Mouse (Mus musculus) brown adipose tissue, adult 24 weeks (tissue): ENCODE measurements around the gene Nemp2. TPM values are rescaled to one million over a fixed set of nuclear protein-coding genes. Genes with fewer than 3 reads are reported as not detected.
"Not testable (repeated sequence)": the region's sequence is repeated elsewhere in the genome, so short reads cannot be mapped to it uniquely, and the experiment has no call there.

Experiments
- H3K27ac ChIP-seq: fragments of 200-500 bp; replicated peaks from 2 replicates; pipeline ENCODE4 v1.5.1; 2012; ENCODE audit warnings: low read depth, mild to moderate bottlenecking, low read length
- H3K4me1 ChIP-seq: fragments of 200-500 bp; 2 replicates; pipeline ENCODE4 v1.6.1; 2012; ENCODE audit warnings: low read length, mixed read lengths; ENCODE audit not compliant: control insufficient read depth, insufficient read depth, insufficient read length
- H3K4me3 ChIP-seq: fragments of 200-500 bp; 2 replicates; pipeline ENCODE4 v1.5.1; 2012; ENCODE audit warnings: low read depth, mild to moderate bottlenecking, low read length, moderate library complexity; ENCODE audit not compliant: insufficient read depth
- polyA plus RNA-seq: library from polyadenylated mRNA; stranded (reverse); fragments of >200 nt; gene quantifications from 2 replicates; pipeline ENCODE4 v1.2.4, GENCODE M21; 2012; ENCODE audit not compliant: missing spikeins, insufficient read depth, insufficient read length

Gene Nemp2
- polyA plus RNA-seq, 1 experiment = 0.44 TPM

DNA sequence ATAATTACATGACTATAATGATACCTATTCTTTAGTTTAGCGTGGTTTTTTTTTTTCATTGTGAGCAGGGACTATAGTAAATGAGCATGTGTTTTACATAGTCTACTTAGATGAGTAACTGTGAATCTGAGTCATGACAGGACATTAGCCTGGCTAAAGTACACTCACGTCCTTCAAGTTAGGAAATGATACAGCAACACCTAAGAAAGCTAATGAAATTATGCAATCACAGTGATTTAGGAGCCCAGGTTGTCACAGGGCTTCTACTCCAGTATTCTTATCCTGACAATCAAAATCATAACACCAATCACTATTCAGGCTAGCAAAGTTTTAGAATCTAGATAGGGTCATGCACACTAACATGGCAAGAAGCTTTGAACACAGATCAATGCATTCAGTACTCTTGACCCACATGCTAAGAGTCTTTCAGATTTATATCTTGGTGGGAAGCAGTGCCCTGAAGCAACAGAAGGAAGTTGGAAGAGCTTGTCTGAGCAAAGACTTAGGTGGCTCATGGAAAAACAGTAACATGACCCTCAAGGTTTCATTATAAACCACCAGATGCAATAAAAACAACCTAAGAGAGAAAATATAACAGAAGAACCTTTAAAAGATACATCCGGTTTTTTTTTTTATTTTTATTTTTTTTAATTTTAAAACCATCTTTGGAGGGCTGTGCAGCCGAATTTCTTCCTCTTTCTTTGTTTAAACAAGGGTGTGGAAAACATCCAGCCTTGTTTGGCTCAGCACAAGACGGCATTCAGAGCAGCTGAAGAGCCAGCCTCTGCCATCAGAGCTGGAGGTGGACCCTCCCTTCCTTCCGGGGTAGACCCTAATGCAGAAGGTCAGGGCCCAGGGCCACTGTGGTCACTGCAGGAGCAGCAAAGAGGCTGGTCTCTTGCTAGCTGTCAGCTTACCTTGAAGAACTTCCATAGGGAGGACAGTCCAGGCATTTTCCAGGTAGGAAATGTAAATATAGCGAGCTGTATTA, 45.4 kb downstream of the Nemp2 start:
- Histone ChIP-seq H3K27ac (0 out of 2 replicates have a peak overlapping the region, but pooled peaks have one; percentile 42), H3K4me1 (peaks cover 3% of the 10 kb centered on the region; the same call in 1 of the 2 replicates), H3K4me3 (no peak overlapping the region)

DNA sequence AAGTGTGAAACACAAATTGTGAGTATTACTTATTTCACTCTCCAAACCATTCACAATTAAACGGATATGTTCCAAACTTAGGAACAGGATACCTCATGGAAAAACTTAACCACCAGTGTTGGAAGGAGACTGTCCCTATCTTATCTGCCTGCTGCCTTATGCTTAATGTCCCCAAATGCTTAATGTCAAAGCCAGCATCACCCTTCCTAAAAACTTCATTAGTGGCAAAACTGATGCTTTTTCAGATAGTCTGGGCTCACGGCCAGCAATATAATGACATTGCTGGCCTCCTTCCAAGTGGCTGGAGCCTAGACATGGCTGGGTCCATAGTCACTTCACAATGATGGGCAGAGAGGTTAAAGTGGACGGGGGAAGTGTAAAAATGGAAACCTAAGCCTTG, 46.1 kb downstream of the Nemp2 start:
- H3K27ac ChIP-seq = no peak overlapping the region
- peaks cover 3% of the 10 kb centered on the region; the same call in 1 of the 2 replicates for H3K4me1 ChIP-seq
- no peak overlapping the region for H3K4me3 ChIP-seq

DNA sequence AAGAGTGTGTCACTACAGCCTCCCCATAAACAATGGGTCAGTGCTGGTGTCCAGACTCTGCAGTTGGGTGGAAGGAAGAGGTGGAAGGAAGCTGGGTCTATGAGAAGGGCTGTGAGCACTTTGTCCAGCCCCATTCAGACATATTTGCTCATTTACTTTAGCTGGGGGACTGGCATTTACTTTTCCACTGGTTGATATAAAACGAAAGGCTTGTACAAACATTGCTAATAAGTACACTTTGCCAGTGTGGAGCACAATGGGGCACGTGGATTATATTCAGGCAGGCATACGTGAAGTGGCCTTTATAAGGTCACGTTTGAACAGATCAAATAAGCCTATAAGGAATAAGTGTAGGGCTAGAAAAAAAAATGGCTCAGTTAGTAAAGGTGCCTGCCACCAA, 53.0 kb downstream of the Nemp2 start:
- Histone ChIP-seq H3K27ac (no peak overlapping the region), H3K4me3 (no peak overlapping the region), H3K4me1 (peaks cover 3% of the 10 kb centered on the region; the same call in 1 of the 2 replicates)

DNA sequence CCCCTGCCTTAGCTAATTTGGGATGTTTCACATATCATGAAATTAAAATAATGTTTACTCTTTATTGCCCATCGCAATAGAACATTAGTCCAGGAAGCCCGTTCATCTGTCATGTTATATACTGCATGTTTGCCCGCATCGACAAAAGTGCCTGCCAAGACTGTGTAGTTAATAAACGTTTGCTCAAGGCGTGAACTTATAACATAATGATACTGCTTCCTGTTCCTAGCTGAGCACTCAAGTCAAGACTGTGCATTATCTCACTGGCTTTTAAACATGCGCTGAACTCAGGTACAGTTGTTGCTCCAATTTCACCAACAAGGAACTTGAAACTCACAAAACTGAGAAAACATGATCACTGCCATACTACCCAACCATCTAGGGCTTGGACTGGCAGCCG, 57.1 kb downstream of the Nemp2 start:
- Histone ChIP-seq H3K4me3 (no peak overlapping the region), H3K4me1 (peaks cover 3% of the 10 kb centered on the region; the same call in 1 of the 2 replicates), H3K27ac (no peak overlapping the region)

DNA sequence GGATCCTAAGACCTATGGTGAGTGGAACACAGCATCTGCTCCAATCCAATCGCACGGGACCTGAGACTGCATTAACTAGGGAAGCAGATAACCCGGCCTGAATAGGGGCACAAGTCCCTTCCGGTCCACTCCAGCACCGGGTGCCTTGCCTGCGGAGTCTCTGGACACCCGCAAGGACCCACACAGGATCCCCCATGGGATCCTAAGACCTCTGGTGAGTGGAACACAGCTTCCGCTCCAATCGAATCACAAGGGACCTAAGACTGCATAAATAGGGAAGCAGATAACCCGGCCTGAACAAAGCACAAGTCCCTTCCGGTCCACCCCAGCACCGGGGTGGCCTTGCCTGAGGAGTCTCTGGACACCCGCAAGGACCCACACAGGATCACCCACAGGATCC, 64.0 kb downstream of the Nemp2 start:
- not testable (repeated sequence) for H3K4me1 ChIP-seq, H3K4me3 ChIP-seq, H3K27ac ChIP-seq

Other genes starting within 250 kb of the Nemp2 start
- 30.9 and 40.9 TPM in 2 replicates for gene Nab1, start 130.0 kb upstream of the Nemp2 start, polyA plus RNA-seq
- 2.3 and 2.5 TPM in 2 replicates for gene Mfsd6, start 96.8 kb downstream of the Nemp2 start, polyA plus RNA-seq
- gene Inpp1, start 187.0 kb downstream of the Nemp2 start, polyA plus RNA-seq = 8.8 and 9.1 TPM in 2 replicates
- 379 and 385 TPM in 2 replicates for gene Hibch, start 214.2 kb downstream of the Nemp2 start, polyA plus RNA-seq